Mouse (Mus musculus) kidney, adult 18-20 months (tissue): ENCODE results near the gene Ppp6r3.
A peak's percentile ranks its signal among the peaks of the same experiment; 100 is the strongest.
"Not testable (repeated sequence)": the region's sequence is repeated elsewhere in the genome, so short reads cannot be mapped to it uniquely, and the experiment has no call there.

Source experiments
- DNase-seq: peaks from one replicate; pipeline ENCODE4 v3.0.0; 2021

The Ppp6r3 gene

GRCm38 (mm10) chr19:3575276-3575631 is 295 bp downstream of the Ppp6r3 start:
- DNase-seq: peak; percentile 96

- no peak for DNase-seq
Observed at GRCm38 (mm10) chr19:3574593-3575094, 905 bp downstream of the Ppp6r3 start.

DNA sequence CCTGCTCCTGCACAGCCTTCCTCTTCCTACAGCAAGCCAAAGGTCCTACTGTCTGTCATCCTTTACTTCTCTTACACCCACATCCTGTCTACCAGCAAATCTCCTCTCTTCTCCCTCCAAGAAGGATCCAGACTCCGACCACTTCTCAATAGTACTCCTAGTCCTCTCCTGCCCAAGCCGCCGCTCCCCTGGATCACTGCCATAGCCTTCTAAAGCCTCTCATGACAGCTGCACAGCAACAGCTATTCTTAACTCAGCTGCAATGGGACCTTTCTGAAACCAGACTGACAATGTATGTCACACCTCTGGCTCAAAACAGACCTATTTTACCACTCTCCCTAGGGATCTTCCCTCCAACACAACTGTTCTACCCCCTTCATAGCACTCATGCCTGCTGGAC is 11.2 kb downstream of the Ppp6r3 start:
- no peak for DNase-seq

GRCm38 (mm10) chr19:3562752-3563151 is 12.8 kb downstream of the Ppp6r3 start:
- DNase-seq: no peak

- no peak for DNase-seq
Observed at GRCm38 (mm10) chr19:3562298-3562697, 13.3 kb downstream of the Ppp6r3 start.

DNA sequence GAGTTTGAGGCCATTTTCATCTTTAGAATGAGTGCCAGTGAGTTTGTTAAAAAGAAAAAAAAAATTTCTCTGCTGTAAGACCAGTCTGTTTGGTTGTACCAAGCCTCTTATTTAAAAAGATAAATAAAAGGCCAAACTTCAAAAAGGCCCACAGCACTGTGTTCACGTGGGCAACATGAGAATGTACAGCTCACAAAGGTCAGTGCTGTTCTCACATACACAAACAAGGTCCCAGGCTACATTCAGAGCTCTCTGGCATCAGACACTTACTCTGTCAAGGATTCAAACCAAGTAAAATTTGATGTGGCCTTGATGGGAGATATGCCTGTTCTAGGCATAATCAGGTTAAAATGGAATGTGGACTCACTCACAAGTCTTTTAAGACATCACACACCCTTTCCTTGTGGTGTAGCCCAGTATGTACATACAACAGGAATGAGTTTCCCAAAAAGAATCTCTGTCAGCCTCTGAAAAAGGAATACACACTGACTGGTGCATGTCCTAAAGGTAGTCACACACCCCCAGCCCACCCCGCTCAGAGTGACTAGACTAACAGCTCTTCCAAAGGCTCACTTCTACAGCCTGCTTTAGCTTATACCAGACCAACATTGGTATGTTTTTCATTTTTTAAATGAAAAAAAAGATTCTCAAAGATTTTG is 19.3 kb downstream of the Ppp6r3 start:
- DNase-seq: no peak

GRCm38 (mm10) chr19:3554785-3555184 is 20.8 kb downstream of the Ppp6r3 start:
- DNase-seq: no peak

GRCm38 (mm10) chr19:3551573-3552159 is 23.9 kb downstream of the Ppp6r3 start:
- DNase-seq: peak; percentile 62

DNA sequence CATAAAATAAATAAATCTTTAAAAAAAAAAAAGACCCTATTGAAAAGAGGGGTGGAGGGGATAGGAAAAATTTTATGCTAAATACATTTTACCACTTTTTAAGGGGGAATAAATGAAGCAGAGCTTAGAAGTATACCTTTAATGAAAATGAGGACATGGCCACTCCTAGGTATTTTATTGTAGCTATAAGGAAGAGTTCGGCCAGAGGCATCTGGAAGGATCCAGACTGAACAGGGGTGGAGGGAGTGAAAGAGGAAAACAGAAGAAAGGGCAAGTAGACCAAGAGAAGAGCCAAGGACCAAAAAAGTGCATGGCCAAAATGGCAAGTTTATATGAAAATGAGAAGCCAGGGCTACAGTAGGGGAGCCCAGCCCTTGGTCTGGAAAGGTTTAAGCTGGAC is 25.4 kb downstream of the Ppp6r3 start:
- DNase-seq: no peak

- DNase-seq: no peak
Observed at GRCm38 (mm10) chr19:3549263-3549662, 26.3 kb downstream of the Ppp6r3 start.

DNA sequence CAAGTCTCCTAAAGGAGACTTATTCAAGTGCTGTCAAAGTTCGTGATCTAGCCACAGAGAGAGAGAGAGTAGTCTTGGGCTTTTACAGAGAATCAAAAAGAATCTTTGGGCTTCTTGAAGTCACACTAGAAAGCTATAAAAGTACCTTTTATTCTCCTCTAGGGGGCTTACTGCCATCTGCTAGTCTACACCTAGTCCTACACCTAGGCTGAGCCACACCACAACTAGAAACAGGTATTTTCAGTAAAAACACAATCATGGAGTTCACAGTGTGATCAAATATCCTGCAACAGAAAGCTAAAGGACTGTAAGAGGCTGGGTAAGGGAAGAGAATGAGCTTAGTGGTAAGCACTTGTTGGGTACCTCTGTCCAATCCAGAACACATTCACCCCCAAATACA is 27.2 kb downstream of the Ppp6r3 start:
- no peak for DNase-seq

GRCm38 (mm10) chr19:3544995-3545394 is 30.6 kb downstream of the Ppp6r3 start:
- no peak for DNase-seq

- no peak for DNase-seq
Observed at GRCm38 (mm10) chr19:3542591-3542990, 33.0 kb downstream of the Ppp6r3 start.

- no peak for DNase-seq
Observed at GRCm38 (mm10) chr19:3540997-3541396, 34.6 kb downstream of the Ppp6r3 start.

GRCm38 (mm10) chr19:3540254-3540653 is 35.3 kb downstream of the Ppp6r3 start:
- DNase-seq: no peak

GRCm38 (mm10) chr19:3539456-3539855 is 36.1 kb downstream of the Ppp6r3 start:
- DNase-seq: peak; percentile 40

- no peak for DNase-seq
Observed at GRCm38 (mm10) chr19:3537658-3538057, 37.9 kb downstream of the Ppp6r3 start.

DNA sequence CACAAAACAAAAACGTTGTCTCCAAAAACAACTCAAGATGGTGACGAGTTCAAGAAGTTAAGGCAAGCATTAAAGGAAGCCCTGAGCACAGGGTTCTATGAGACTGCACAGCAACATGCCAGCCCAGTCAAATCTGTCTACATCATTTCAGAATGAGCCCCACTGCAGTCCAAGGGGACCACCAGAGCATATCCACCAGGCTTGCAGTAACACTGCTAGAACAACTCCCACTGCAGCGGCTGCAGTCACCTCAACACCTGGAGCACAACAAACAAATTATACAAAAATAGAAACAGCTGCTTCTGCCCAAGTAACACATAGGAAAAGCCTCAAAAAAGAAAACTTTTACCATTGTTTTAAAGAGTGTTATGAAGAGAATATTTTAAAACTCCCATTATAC is 40.6 kb downstream of the Ppp6r3 start:
- DNase-seq: no peak

DNA sequence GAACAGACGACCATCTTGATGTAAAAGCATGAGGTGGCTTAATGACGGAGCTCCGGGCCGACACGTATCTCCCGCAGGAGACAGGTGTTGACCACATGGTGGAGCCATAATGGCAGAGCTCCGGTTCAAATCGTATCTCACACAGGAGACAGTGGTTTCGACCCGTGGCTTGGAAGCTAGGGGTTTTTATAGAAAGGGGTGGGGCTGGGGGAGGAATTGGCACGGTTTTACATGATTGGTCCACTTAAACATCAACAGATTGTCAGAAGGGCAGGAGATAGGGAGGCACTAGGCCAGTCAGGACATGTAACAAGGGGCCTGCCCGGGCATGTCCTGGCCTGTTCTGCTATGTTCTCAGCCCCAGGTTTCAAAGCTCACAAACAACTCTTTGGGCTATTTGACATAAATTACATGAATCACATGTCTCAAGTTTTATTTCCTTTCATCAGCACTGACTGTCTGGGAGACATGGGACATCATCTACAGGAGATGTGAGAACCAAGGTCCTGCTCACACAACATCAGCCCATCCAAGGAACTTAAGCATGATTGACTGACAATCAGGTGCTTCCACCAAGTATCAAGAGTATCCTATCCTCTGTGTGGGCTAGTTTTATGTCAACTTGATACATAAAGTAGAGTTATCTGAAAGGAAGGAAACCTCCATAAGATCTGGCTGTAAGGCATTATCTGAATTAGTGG is 42.1 kb downstream of the Ppp6r3 start:
- DNase-seq: not testable (repeated sequence)

DNA sequence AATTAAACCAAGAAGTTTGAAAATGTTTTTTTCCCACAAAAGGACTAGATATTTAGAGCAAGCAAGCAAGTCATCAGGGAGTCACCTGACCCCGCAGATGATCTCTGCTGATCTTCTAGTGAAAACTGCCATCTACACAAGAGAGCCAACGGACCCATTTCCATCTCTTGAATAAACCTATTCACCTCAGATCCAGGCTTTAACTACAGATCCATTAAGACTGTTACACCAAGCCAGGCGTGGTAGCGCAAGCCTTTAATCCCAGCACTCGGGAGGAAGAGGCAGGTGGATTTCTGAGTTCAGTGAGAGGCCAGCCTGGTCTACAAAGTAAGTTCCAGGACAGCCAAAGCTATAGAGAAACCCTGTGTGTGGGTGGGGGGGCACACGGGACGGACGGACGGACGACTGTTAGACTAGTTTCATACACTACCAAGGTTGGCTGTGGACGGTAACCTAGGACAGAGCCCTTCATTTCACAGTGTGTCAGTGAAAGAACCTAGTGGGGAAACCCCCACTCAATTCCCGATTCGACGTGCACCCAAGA is 42.8 kb downstream of the Ppp6r3 start:
- no peak for DNase-seq

GRCm38 (mm10) chr19:3529781-3530180 is 45.8 kb downstream of the Ppp6r3 start:
- DNase-seq: no peak

GRCm38 (mm10) chr19:3528646-3529045 is 46.9 kb downstream of the Ppp6r3 start:
- DNase-seq: no peak

DNA sequence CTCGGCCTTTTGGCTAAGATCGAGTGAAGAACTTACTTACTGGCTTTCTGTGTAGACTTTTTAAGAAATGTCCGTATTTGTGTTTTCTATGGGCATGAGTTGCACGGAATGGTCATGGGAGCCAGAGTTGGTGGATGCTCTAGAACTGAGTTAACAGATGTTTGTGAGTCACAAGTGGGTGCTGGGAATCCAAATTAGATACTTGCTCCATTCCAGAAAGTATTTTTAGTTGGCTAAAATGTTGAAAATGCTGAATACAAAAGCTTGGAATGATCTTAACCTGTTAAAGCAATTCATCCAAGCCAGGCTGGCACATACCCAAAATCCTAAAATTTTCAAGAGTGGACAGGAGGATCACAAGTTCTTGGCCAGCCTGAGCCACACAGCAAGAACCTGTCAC is 48.0 kb downstream of the Ppp6r3 start:
- DNase-seq: no peak
